Mouse (Mus musculus) CH12.LX (cell line): ENCODE results near the gene Nmrk1. TPM values are rescaled to one million over a fixed set of nuclear protein-coding genes. Genes with fewer than 3 reads are reported as not detected.

ENCODE experiments used
- DNase-seq: peaks from one replicate; pipeline ENCODE4 v3.0.0-alpha.2; 2013; ENCODE audit errors: extremely low read depth
- H3K27ac ChIP-seq: 2 replicates; pipeline ENCODE4 v1.5.1; 2012; ENCODE audit warnings: low read depth, mild to moderate bottlenecking, control low read depth, moderate library complexity; ENCODE audit not compliant: insufficient read depth
- H3K27me3 ChIP-seq: replicated peaks from 2 replicates; pipeline ENCODE3; 2012; ENCODE audit warnings: inconsistent platforms
- H3K36me3 ChIP-seq, 2 experiments: replicated peaks in 1 of 2; 2 replicates each; pipeline versions ENCODE3 to v1.6.1; 2012; ENCODE audit warnings: inconsistent platforms in 1 of 2, low read length in 1 of 2, mild to moderate bottlenecking in 1 of 2, mixed read lengths in 1 of 2, moderate library complexity in 1 of 2; ENCODE audit not compliant: control insufficient read depth in 1 of 2, insufficient read depth in 1 of 2
- H3K4me1 ChIP-seq, 2 experiments: 2 replicates each; pipeline ENCODE4 v1.6.1; 2012; ENCODE audit warnings: inconsistent platforms in 1 of 2, moderate library complexity in 1 of 2; ENCODE audit not compliant: insufficient read depth in 2 of 2, control insufficient read depth in 1 of 2
- H3K4me2 ChIP-seq: 2 replicates; pipeline ENCODE4 v1.6.1; 2012; ENCODE audit warnings: low read depth, mild to moderate bottlenecking, control low read depth; ENCODE audit not compliant: poor library complexity, insufficient read depth, severe bottlenecking
- H3K4me3 ChIP-seq, 3 experiments: fragments of 150-350 bp in 1 of 3; sonication (generic) in 1 of 3; replicated peaks in 1 of 3; 2 replicates each; pipeline versions ENCODE3 to v1.5.1; 2011 to 2012; ENCODE audit warnings: low read depth in 2 of 3, low read length in 2 of 3, mild to moderate bottlenecking in 2 of 3, moderate library complexity in 2 of 3, control low read depth in 1 of 3, improper control_type of control experiment in 1 of 3, inconsistent platforms in 1 of 3, mixed read lengths in 1 of 3; ENCODE audit not compliant: poor library complexity in 1 of 3
- H3K79me2 ChIP-seq: replicated peaks from 2 replicates; pipeline ENCODE4 v1.6.1; 2012; ENCODE audit warnings: mild to moderate bottlenecking, moderate library complexity; ENCODE audit not compliant: control insufficient read depth, poor library complexity, insufficient read depth, severe bottlenecking; ENCODE audit errors: extremely low read depth
- H3K9ac ChIP-seq: 2 replicates; pipeline ENCODE4 v1.6.1; 2012; ENCODE audit warnings: low read depth, mild to moderate bottlenecking, control low read depth, moderate library complexity; ENCODE audit not compliant: insufficient read depth
- H3K9me3 ChIP-seq: replicated peaks from 2 replicates; pipeline ENCODE3; 2012; ENCODE audit warnings: low read length, inconsistent platforms, mixed read lengths
- BHLHE40 ChIP-seq: IDR thresholded peaks from 2 replicates; pipeline ENCODE4 v1.6.1; 2011; ENCODE audit warnings: mild to moderate bottlenecking, low read depth, low read length, improper control_type of control experiment
- CHD2 ChIP-seq: IDR thresholded peaks from 2 replicates; pipeline ENCODE4 v1.6.1; 2011; ENCODE audit warnings: low read length, improper control_type of control experiment
- CTCF ChIP-seq, 2 experiments: IDR thresholded peaks in 1 of 2; conservative IDR thresholded peaks in 1 of 2; 2 replicates each; pipeline ENCODE4 v1.5.1; 2011 to 2012; ENCODE audit warnings: low read depth in 2 of 2, low read length in 2 of 2, improper control_type of control experiment in 1 of 2, inconsistent platforms in 1 of 2, mild to moderate bottlenecking in 1 of 2, moderate library complexity in 1 of 2
- ELF1 ChIP-seq: IDR thresholded peaks from 2 replicates; pipeline ENCODE4 v1.6.1; 2014; ENCODE audit warnings: low read depth, mild to moderate bottlenecking, inconsistent platforms, low read length, improper control_type of control experiment
- EP300 ChIP-seq: IDR thresholded peaks from 2 replicates; pipeline ENCODE4 v1.6.1; 2011; ENCODE audit warnings: low read length, improper control_type of control experiment
- ETS1 ChIP-seq: conservative IDR thresholded peaks from 2 replicates; pipeline ENCODE4 v1.6.1; 2012; ENCODE audit warnings: low read depth, mild to moderate bottlenecking, inconsistent platforms, low read length, improper control_type of control experiment, moderate library complexity
- GABPA ChIP-seq: IDR thresholded peaks from 2 replicates; pipeline ENCODE4 v1.6.1; 2012; ENCODE audit warnings: low read depth, low read length, improper control_type of control experiment, inconsistent platforms; ENCODE audit not compliant: insufficient replicate concordance
- HCFC1 ChIP-seq: IDR thresholded peaks from 2 replicates; pipeline ENCODE4 v1.6.1; 2012; ENCODE audit warnings: low read depth, mild to moderate bottlenecking, inconsistent platforms, low read length, improper control_type of control experiment
- IRF4 ChIP-seq: IDR thresholded peaks from 2 replicates; pipeline ENCODE4 v1.6.1; 2014; ENCODE audit warnings: low read depth, mild to moderate bottlenecking, inconsistent platforms, low read length, improper control_type of control experiment
- JUN ChIP-seq: IDR thresholded peaks from 2 replicates; pipeline ENCODE4 v1.6.1; 2011; ENCODE audit warnings: low read depth, mild to moderate bottlenecking, low read length, improper control_type of control experiment, moderate library complexity; ENCODE audit not compliant: insufficient read depth
- JUND ChIP-seq: conservative IDR thresholded peaks from 2 replicates; pipeline ENCODE4 v1.6.1; 2011; ENCODE audit warnings: low read depth, low read length, improper control_type of control experiment
- KAT2A ChIP-seq: IDR thresholded peaks from 2 replicates; pipeline ENCODE4 v1.6.1; 2012; ENCODE audit warnings: low read length, improper control_type of control experiment, inconsistent platforms; ENCODE audit not compliant: insufficient replicate concordance
- MAFK ChIP-seq: IDR thresholded peaks from 2 replicates; pipeline ENCODE4 v1.6.1; 2011; ENCODE audit warnings: low read length, improper control_type of control experiment; ENCODE audit not compliant: insufficient replicate concordance
- MAZ ChIP-seq: IDR thresholded peaks from 2 replicates; pipeline ENCODE4 v1.6.1; 2012; ENCODE audit warnings: low read depth, mild to moderate bottlenecking, inconsistent platforms, low read length, improper control_type of control experiment, moderate library complexity
- MEF2A ChIP-seq: IDR thresholded peaks from 2 replicates; pipeline ENCODE4 v1.6.1; 2014; ENCODE audit warnings: low read depth, mild to moderate bottlenecking, inconsistent platforms, low read length, improper control_type of control experiment, borderline replicate concordance
- MXI1 ChIP-seq: IDR thresholded peaks from 2 replicates; pipeline ENCODE4 v1.6.1; 2011; ENCODE audit warnings: mild to moderate bottlenecking, low read depth, low read length, improper control_type of control experiment
- POLR2A ChIP-seq: IDR thresholded peaks from 2 replicates; pipeline ENCODE4 v1.6.1; 2011; ENCODE audit warnings: low read depth, mild to moderate bottlenecking, improper control_type of control experiment, low read length
- RAD21 ChIP-seq: IDR thresholded peaks from 2 replicates; pipeline ENCODE4 v1.6.1; 2011; ENCODE audit warnings: low read depth, mild to moderate bottlenecking, low read length, improper control_type of control experiment, moderate library complexity
- SIN3A ChIP-seq: IDR thresholded peaks from 2 replicates; pipeline ENCODE4 v1.6.1; 2012; ENCODE audit warnings: low read length, improper control_type of control experiment, inconsistent platforms
- TCF12 ChIP-seq: IDR thresholded peaks from 2 replicates; pipeline ENCODE4 v1.6.1; 2014; ENCODE audit warnings: low read depth, mild to moderate bottlenecking, inconsistent platforms, low read length, improper control_type of control experiment
- USF1 ChIP-seq: IDR thresholded peaks from 2 replicates; pipeline ENCODE4 v1.6.1; 2014; ENCODE audit warnings: low read depth, mild to moderate bottlenecking, inconsistent platforms, low read length, improper control_type of control experiment
- USF2 ChIP-seq: conservative IDR thresholded peaks from 2 replicates; pipeline ENCODE4 v1.6.1; 2011; ENCODE audit warnings: low read depth, low read length, improper control_type of control experiment
- dilution Hi-C: fragments of 300-500 bp; cut with MboI; formaldehyde crosslinking; loops from 2 replicates; pipeline ENCODE4 v1.14.3; 2020; ENCODE audit warnings: low sequenced_read_pairs; ENCODE audit not compliant: extremely low pct_unique_long_range_greater_than_20kb, extremely low pct_ligation_motif_present
- in situ Hi-C: fragments of 300-500 bp; cut with MboI; formaldehyde crosslinking; loops from 3 replicates; pipeline ENCODE4 v1.14.3; 2019; ENCODE audit warnings: low sequenced_read_pairs, low pct_ligation_motif_present, low pct_unique_long_range_greater_than_20kb, mixed read lengths
- polyA plus RNA-seq: library from polyadenylated mRNA; unstranded; fragments of >175 nt; gene quantifications from 2 replicates; pipeline ENCODE4 v1.2.1, GENCODE M21; 2012; ENCODE audit warnings: low read depth; ENCODE audit not compliant: insufficient read length
- total RNA-seq, 2 experiments: library from RNA; depleted of rRNA; stranded (reverse); fragments of 300-350 nt in 1 of 2; fragments of >200 nt in 1 of 2; gene quantifications; 2 replicates each; pipeline ENCODE4 v1.2.3; 2012 to 2014

Nmrk1 gene
- total and polyA plus RNA-seq, 3 experiments = 9.7 to 10.1 (median 9.8) TPM

DNA sequence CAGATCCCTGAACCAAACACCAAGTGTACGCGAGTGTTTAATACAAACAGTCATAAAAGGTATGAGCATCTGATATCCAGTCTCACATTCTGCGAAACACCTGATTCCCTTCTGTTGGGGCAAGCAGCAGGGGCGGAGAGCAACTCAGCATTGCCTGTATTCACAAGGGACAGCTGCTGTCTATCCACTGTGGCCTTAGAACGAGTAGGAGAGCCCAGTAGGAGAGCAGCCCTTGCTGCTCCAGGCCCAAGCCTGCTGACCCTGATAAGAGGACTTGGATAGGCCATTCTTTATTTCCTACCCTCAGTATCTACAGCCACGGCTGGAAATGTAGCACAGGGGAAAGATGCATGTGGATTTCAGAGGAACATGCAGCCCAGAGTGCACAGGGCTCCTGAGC lies 38.8 kb upstream of the Nmrk1 start:
- no peak for DNase-seq
- no peak for TF ChIP-seq JUND
- TF ChIP-seq CHD2 = no peak
- no peak for TF ChIP-seq ELF1
- TF ChIP-seq MAZ = no peak
- TF ChIP-seq IRF4 = no peak
- TF ChIP-seq MEF2A = no peak
- TF ChIP-seq USF1 = no peak
- no peak for TF ChIP-seq JUN
- TF ChIP-seq ETS1 = no peak
- no peak for TF ChIP-seq GABPA
- in situ Hi-C loops (loop anchor here (25.0 kb wide), 1 partner anchor 244 kb away; no protein-coding TSS in a partner anchor), dilution Hi-C loops (no loop called here)
- H3K9ac ChIP-seq = no peak overlapping the region
- no peak overlapping the region for H3K4me2 ChIP-seq
- H3K9me3 ChIP-seq = no peaks in the 10 kb centered on the region
- H3K27ac ChIP-seq = no peak overlapping the region
- no peaks in the 10 kb centered on the region; the same call in none of the 2 replicates for H3K79me2 ChIP-seq
- no peaks in the 10 kb centered on the region for H3K27me3 ChIP-seq
- peaks cover 0 to 24% of the 10 kb centered on the region in 2 experiments; a peak in 2 of 4 replicates for H3K4me1 ChIP-seq
- no peak overlapping the region for H3K4me3 ChIP-seq
- H3K36me3 ChIP-seq = peaks cover 33 to 62% of the 10 kb centered on the region in 2 experiments

DNA sequence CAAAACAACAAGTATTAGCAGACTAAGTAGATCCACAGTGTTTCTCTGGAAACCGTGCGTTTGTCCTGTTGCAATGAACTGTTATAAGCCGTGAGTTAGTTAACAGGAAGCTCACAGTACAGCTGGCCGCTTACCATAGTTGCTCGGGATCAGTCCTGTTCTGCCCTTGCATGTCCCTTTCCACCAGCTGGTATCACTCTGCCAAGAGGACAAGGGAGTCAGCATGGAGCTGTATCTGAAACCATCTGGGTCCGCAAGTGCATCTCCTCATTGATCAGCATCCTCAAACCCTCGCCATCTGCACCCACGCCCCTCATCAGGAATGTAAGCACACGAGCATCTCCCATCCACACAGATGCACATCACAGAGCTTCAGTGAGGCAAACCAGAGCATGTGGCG lies 38.0 kb upstream of the Nmrk1 start:
- TF ChIP-seq TCF12 = no peak
- no peak for TF ChIP-seq MAFK
- TF ChIP-seq BHLHE40 = no peak
- TF ChIP-seq RAD21 = no peak
- no peak for TF ChIP-seq CHD2
- TF ChIP-seq MXI1 = no peak
- no peak for TF ChIP-seq ETS1
- TF ChIP-seq KAT2A = no peak
- no peak for TF ChIP-seq EP300
- no peak for TF ChIP-seq USF2
- no peak for TF ChIP-seq CTCF (conservative IDR thresholded peaks at IDR 0.05 in 1 of 2, IDR thresholded peaks at IDR 0.05 in 1 of 2; ENCODE audit: low read depth in 2 of 2, low read length in 2 of 2)
- no peak for TF ChIP-seq MAZ
- no peak for TF ChIP-seq POLR2A
- TF ChIP-seq SIN3A = no peak
- TF ChIP-seq HCFC1 = no peak
- TF ChIP-seq, all 38 proteins: peak for 0
- Histone ChIP-seq H3K4me2 (no peak overlapping the region), H3K27me3 (no peaks in the 10 kb centered on the region), H3K79me2 (no peaks in the 10 kb centered on the region; the same call in none of the 2 replicates), H3K9ac (no peak overlapping the region), H3K9me3 (no peaks in the 10 kb centered on the region), H3K4me1 (peaks cover 0 to 32% of the 10 kb centered on the region in 2 experiments; a peak in 2 of 4 replicates), H3K27ac (no peak overlapping the region), H3K36me3 (peaks cover 33 to 56% of the 10 kb centered on the region in 2 experiments), H3K4me3 (no peak overlapping the region)
- dilution Hi-C loops (no loop called here), in situ Hi-C loops (loop anchor here (25.0 kb wide), 1 partner anchor 244 kb away; no protein-coding TSS in a partner anchor)
- no peak for DNase-seq
